Mouse (Mus musculus) CH12.LX (cell line): ENCODE measurements around the gene Colgalt2. TPM values are rescaled to one million over a fixed set of nuclear protein-coding genes. Genes with fewer than 3 reads are reported as not detected.

ENCODE experiments used
- DNase-seq: peaks from one replicate; pipeline ENCODE4 v3.0.0-alpha.2; 2013; ENCODE audit errors: extremely low read depth
- H3K27ac ChIP-seq: 2 replicates; pipeline ENCODE4 v1.5.1; 2012; ENCODE audit warnings: low read depth, mild to moderate bottlenecking, control low read depth, moderate library complexity; ENCODE audit not compliant: insufficient read depth
- H3K27me3 ChIP-seq: replicated peaks from 2 replicates; pipeline ENCODE3; 2012; ENCODE audit warnings: inconsistent platforms
- H3K36me3 ChIP-seq, 2 experiments: replicated peaks in 1 of 2; 2 replicates each; pipeline versions ENCODE3 to v1.6.1; 2012; ENCODE audit warnings: inconsistent platforms in 1 of 2, low read length in 1 of 2, mild to moderate bottlenecking in 1 of 2, mixed read lengths in 1 of 2, moderate library complexity in 1 of 2; ENCODE audit not compliant: control insufficient read depth in 1 of 2, insufficient read depth in 1 of 2
- H3K4me1 ChIP-seq, 2 experiments: 2 replicates each; pipeline ENCODE4 v1.6.1; 2012; ENCODE audit warnings: inconsistent platforms in 1 of 2, moderate library complexity in 1 of 2; ENCODE audit not compliant: insufficient read depth in 2 of 2, control insufficient read depth in 1 of 2
- H3K4me2 ChIP-seq: 2 replicates; pipeline ENCODE4 v1.6.1; 2012; ENCODE audit warnings: low read depth, mild to moderate bottlenecking, control low read depth; ENCODE audit not compliant: poor library complexity, insufficient read depth, severe bottlenecking
- H3K4me3 ChIP-seq, 3 experiments: fragments of 150-350 bp in 1 of 3; sonication (generic) in 1 of 3; replicated peaks in 1 of 3; 2 replicates each; pipeline versions ENCODE3 to v1.5.1; 2011 to 2012; ENCODE audit warnings: low read depth in 2 of 3, low read length in 2 of 3, mild to moderate bottlenecking in 2 of 3, moderate library complexity in 2 of 3, control low read depth in 1 of 3, improper control_type of control experiment in 1 of 3, inconsistent platforms in 1 of 3, mixed read lengths in 1 of 3; ENCODE audit not compliant: poor library complexity in 1 of 3
- H3K79me2 ChIP-seq: replicated peaks from 2 replicates; pipeline ENCODE4 v1.6.1; 2012; ENCODE audit warnings: mild to moderate bottlenecking, moderate library complexity; ENCODE audit not compliant: control insufficient read depth, poor library complexity, insufficient read depth, severe bottlenecking; ENCODE audit errors: extremely low read depth
- H3K9ac ChIP-seq: 2 replicates; pipeline ENCODE4 v1.6.1; 2012; ENCODE audit warnings: low read depth, mild to moderate bottlenecking, control low read depth, moderate library complexity; ENCODE audit not compliant: insufficient read depth
- H3K9me3 ChIP-seq: replicated peaks from 2 replicates; pipeline ENCODE3; 2012; ENCODE audit warnings: low read length, inconsistent platforms, mixed read lengths
- CTCF ChIP-seq, 2 experiments: IDR thresholded peaks in 1 of 2; conservative IDR thresholded peaks in 1 of 2; 2 replicates each; pipeline ENCODE4 v1.5.1; 2011 to 2012; ENCODE audit warnings: low read depth in 2 of 2, low read length in 2 of 2, improper control_type of control experiment in 1 of 2, inconsistent platforms in 1 of 2, mild to moderate bottlenecking in 1 of 2, moderate library complexity in 1 of 2
- ELF1 ChIP-seq: IDR thresholded peaks from 2 replicates; pipeline ENCODE4 v1.6.1; 2014; ENCODE audit warnings: low read depth, mild to moderate bottlenecking, inconsistent platforms, low read length, improper control_type of control experiment
- EP300 ChIP-seq: IDR thresholded peaks from 2 replicates; pipeline ENCODE4 v1.6.1; 2011; ENCODE audit warnings: low read length, improper control_type of control experiment
- ETS1 ChIP-seq: conservative IDR thresholded peaks from 2 replicates; pipeline ENCODE4 v1.6.1; 2012; ENCODE audit warnings: low read depth, mild to moderate bottlenecking, inconsistent platforms, low read length, improper control_type of control experiment, moderate library complexity
- KAT2A ChIP-seq: IDR thresholded peaks from 2 replicates; pipeline ENCODE4 v1.6.1; 2012; ENCODE audit warnings: low read length, improper control_type of control experiment, inconsistent platforms; ENCODE audit not compliant: insufficient replicate concordance
- MAFK ChIP-seq: IDR thresholded peaks from 2 replicates; pipeline ENCODE4 v1.6.1; 2011; ENCODE audit warnings: low read length, improper control_type of control experiment; ENCODE audit not compliant: insufficient replicate concordance
- MAX ChIP-seq: IDR thresholded peaks from 2 replicates; pipeline ENCODE4 v1.6.1; 2011; ENCODE audit warnings: low read length, improper control_type of control experiment
- MYC ChIP-seq: IDR thresholded peaks from 2 replicates; pipeline ENCODE4 v1.6.1; 2011; ENCODE audit warnings: low read depth, mild to moderate bottlenecking, improper control_type of control experiment, low read length
- NRF1 ChIP-seq: IDR thresholded peaks from 2 replicates; pipeline ENCODE4 v1.6.1; 2014; ENCODE audit warnings: low read depth, mild to moderate bottlenecking, inconsistent platforms, low read length, improper control_type of control experiment, moderate library complexity
- PAX5 ChIP-seq: IDR thresholded peaks from 2 replicates; pipeline ENCODE4 v1.6.1; 2012; ENCODE audit warnings: low read length, inconsistent platforms, mixed read lengths
- POLR2A ChIP-seq: IDR thresholded peaks from 2 replicates; pipeline ENCODE4 v1.6.1; 2011; ENCODE audit warnings: low read depth, mild to moderate bottlenecking, improper control_type of control experiment, low read length
- RAD21 ChIP-seq: IDR thresholded peaks from 2 replicates; pipeline ENCODE4 v1.6.1; 2011; ENCODE audit warnings: low read depth, mild to moderate bottlenecking, low read length, improper control_type of control experiment, moderate library complexity
- SMC3 ChIP-seq: IDR thresholded peaks from 2 replicates; pipeline ENCODE4 v1.6.1; 2011; ENCODE audit warnings: low read depth, low read length, improper control_type of control experiment
- TBP ChIP-seq: conservative IDR thresholded peaks from 2 replicates; pipeline ENCODE4 v1.6.1; 2011; ENCODE audit warnings: low read depth, low read length, improper control_type of control experiment
- TCF12 ChIP-seq: IDR thresholded peaks from 2 replicates; pipeline ENCODE4 v1.6.1; 2014; ENCODE audit warnings: low read depth, mild to moderate bottlenecking, inconsistent platforms, low read length, improper control_type of control experiment
- UBTF ChIP-seq: IDR thresholded peaks from 2 replicates; pipeline ENCODE4 v1.6.1; 2012; ENCODE audit warnings: low read depth, mild to moderate bottlenecking, inconsistent platforms, low read length, improper control_type of control experiment, moderate library complexity
- ZC3H11A ChIP-seq: IDR thresholded peaks from 2 replicates; pipeline ENCODE4 v1.6.1; 2012; ENCODE audit warnings: low read depth, mild to moderate bottlenecking, inconsistent platforms, low read length, improper control_type of control experiment
- ZKSCAN1 ChIP-seq: IDR thresholded peaks from 2 replicates; pipeline ENCODE4 v1.6.1; 2012; ENCODE audit warnings: low read depth, inconsistent platforms, low read length, improper control_type of control experiment, borderline replicate concordance
- ZMIZ1 ChIP-seq: IDR thresholded peaks from 2 replicates; pipeline ENCODE4 v1.6.1; 2012; ENCODE audit warnings: low read depth, mild to moderate bottlenecking, inconsistent platforms, low read length, improper control_type of control experiment
- dilution Hi-C: fragments of 300-500 bp; cut with MboI; formaldehyde crosslinking; loops from 2 replicates; pipeline ENCODE4 v1.14.3; 2020; ENCODE audit warnings: low sequenced_read_pairs; ENCODE audit not compliant: extremely low pct_unique_long_range_greater_than_20kb, extremely low pct_ligation_motif_present
- in situ Hi-C: fragments of 300-500 bp; cut with MboI; formaldehyde crosslinking; loops from 3 replicates; pipeline ENCODE4 v1.14.3; 2019; ENCODE audit warnings: low sequenced_read_pairs, low pct_ligation_motif_present, low pct_unique_long_range_greater_than_20kb, mixed read lengths
- polyA plus RNA-seq: library from polyadenylated mRNA; unstranded; fragments of >175 nt; gene quantifications from 2 replicates; pipeline ENCODE4 v1.2.1, GENCODE M21; 2012; ENCODE audit warnings: low read depth; ENCODE audit not compliant: insufficient read length
- total RNA-seq, 2 experiments: library from RNA; depleted of rRNA; stranded (reverse); fragments of 300-350 nt in 1 of 2; fragments of >200 nt in 1 of 2; gene quantifications; 2 replicates each; pipeline ENCODE4 v1.2.3; 2012 to 2014

Gene Colgalt2
- total and polyA plus RNA-seq, 3 experiments, result not detected

GRCm38 (mm10) chr1:152492258-152492657 is 92.6 kb downstream of the Colgalt2 start:
- Histone ChIP-seq H3K4me1 (no peaks in the 10 kb centered on the region), H3K9ac (no peak overlapping the region), H3K27me3 (no peaks in the 10 kb centered on the region), H3K27ac (no peak overlapping the region)
- in situ Hi-C loops, result no loop called here
- TF ChIP-seq RAD21 (no peak), MYC (no peak), ELF1 (no peak), TCF12 (no peak), ZKSCAN1 (no peak), SMC3 (no peak), NRF1 (no peak), CTCF (conservative IDR thresholded peaks at IDR 0.05 in 1 of 2, IDR thresholded peaks at IDR 0.05 in 1 of 2; ENCODE audit: low read depth in 2 of 2, low read length in 2 of 2) (no peak), ETS1 (no peak), KAT2A (no peak), UBTF (no peak)
- TF ChIP-seq, all 38 proteins: peak for 0
- Histone ChIP-seq H3K79me2 (no peaks in the 10 kb centered on the region), H3K36me3 (no peaks in the 10 kb centered on the region), H3K4me2 (no peak overlapping the region), H3K9me3 (peaks cover 3% of the 10 kb centered on the region), H3K4me3 (no peak overlapping the region)
- dilution Hi-C loops, result no loop called here
- no peak for DNase-seq

GRCm38 (mm10) chr1:152496831-152497230 is 97.2 kb downstream of the Colgalt2 start:
- Histone ChIP-seq H3K27me3 (no peaks in the 10 kb centered on the region), H3K79me2 (no peaks in the 10 kb centered on the region), H3K9me3 (peaks cover 3% of the 10 kb centered on the region), H3K27ac (no peak overlapping the region), H3K4me3 (no peak overlapping the region), H3K4me2 (no peak overlapping the region), H3K9ac (no peak overlapping the region), H3K36me3 (no peaks in the 10 kb centered on the region), H3K4me1 (peaks cover 0 to 8% of the 10 kb centered on the region in 2 experiments; a peak in 2 of 4 replicates)
- dilution Hi-C loops, result no loop called here
- no peak for TF ChIP-seq POLR2A
- no peak for TF ChIP-seq SMC3
- TF ChIP-seq NRF1, result no peak
- no peak for TF ChIP-seq TBP
- TF ChIP-seq ZC3H11A, result no peak
- no peak for TF ChIP-seq MAX
- TF ChIP-seq ZMIZ1, result no peak
- no peak for TF ChIP-seq ETS1
- no peak for TF ChIP-seq PAX5
- no peak for TF ChIP-seq EP300
- TF ChIP-seq MAFK, result no peak
- no peak for DNase-seq
- in situ Hi-C loops, result no loop called here
